Comparison of ENCODE assay signal across 9 mouse cellular contexts in the genomic region with DNA sequence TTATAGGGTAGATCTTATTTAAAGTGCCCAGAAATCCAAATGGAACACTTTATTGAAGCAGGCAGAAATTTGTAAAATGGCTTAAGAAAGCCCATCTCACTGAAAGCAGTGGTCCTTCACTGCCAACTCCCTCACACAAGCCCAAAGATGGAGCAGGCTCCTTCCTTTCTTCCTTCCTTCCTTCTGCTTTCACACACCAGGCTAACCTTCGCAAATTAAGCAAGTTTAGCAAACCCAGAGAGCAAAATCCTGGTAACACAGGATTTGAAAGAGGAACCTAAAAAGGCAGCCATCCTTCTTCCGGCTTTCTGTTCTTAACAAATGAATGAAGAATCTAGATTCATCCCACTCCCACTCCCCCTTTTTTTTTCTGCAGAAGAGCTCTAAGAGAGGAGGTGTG.
DNase-seq lines count a peak whose midpoint lies in the region; ATAC-seq and TF ChIP-seq lines count a peak whose summit lies in the region.
"Had no signal": no experiment of that assay in that cellular context is flagged by ENCODE, and none has a peak within 500 bp of the region (broad histone marks: within the 10 kb centered on the region; RNA-seq: fewer than 3 reads in every experiment).

No protein-coding gene starts in this region.

- no peak overlapping the region for H3K4me3 ChIP-seq in heart, embryonic 11.5 days (ENCODE audit: low read depth, low read length)
- H3K4me3 ChIP-seq in midbrain, embryonic 11.5 days (ENCODE audit: low read depth, low read length) = no peak overlapping the region
- H3K4me3 ChIP-seq in midbrain, embryonic 10.5 days = no peak overlapping the region
- H3K4me3 ChIP-seq in stomach, postnatal 0 days (ENCODE audit: low read depth, low read length) = no peak overlapping the region
- no peak overlapping the region for H3K4me3 ChIP-seq in gastrocnemius, adult 2 months
- H3K4me3 ChIP-seq: liver, embryonic 15.5 days had no signal

- 61% methylated on average over 2 of the region's 2 CpGs for WGBS in heart, embryonic 11.5 days (ENCODE audit: insufficient replicate concordance)
- WGBS in midbrain, embryonic 11.5 days = 60% methylated on average over 2 of the region's 2 CpGs
- WGBS in midbrain, embryonic 10.5 days = 60% methylated on average over 2 of the region's 2 CpGs
- 54% methylated on average over 2 of the region's 2 CpGs for WGBS in stomach, postnatal 0 days

- H3K9me3 ChIP-seq in heart, embryonic 11.5 days (replicated peaks; ENCODE audit: control insufficient read depth, low read length) = no peaks in the 10 kb centered on the region
- H3K9me3 ChIP-seq in midbrain, embryonic 11.5 days (ENCODE audit: control insufficient read depth, low read length) = no peaks in the 10 kb centered on the region
- H3K9me3 ChIP-seq in midbrain, embryonic 10.5 days (replicated peaks) = no peaks in the 10 kb centered on the region
- H3K9me3 ChIP-seq in stomach, postnatal 0 days (ENCODE audit: control insufficient read depth, low read length) = no peaks in the 10 kb centered on the region
- H3K9me3 ChIP-seq: liver, embryonic 15.5 days had no signal

- no peak for DNase-seq in heart, postnatal 14 days
- no peak for DNase-seq in midbrain, embryonic 11.5 days (ENCODE audit: low spot score, missing footprints)
- no peak for DNase-seq in midbrain, embryonic 10.5 days (ENCODE audit: low spot score)
- DNase-seq in stomach, postnatal 0 days (ENCODE audit: low spot score) = no peak
- no peak for DNase-seq in cerebellum, adult 8-10 months
- DNase-seq in gastrocnemius, adult 2 months = no peak

- H3K4me2 ChIP-seq in heart, embryonic 11.5 days = no peak overlapping the region
- peak overlapping the region; percentile 90; the same call in 1 of the 2 replicates for H3K4me2 ChIP-seq in midbrain, embryonic 11.5 days
- peak overlapping the region; percentile 85 for H3K4me2 ChIP-seq in stomach, postnatal 0 days (replicated peaks; ENCODE audit: low read depth)

- H3K4me1 ChIP-seq in heart, embryonic 11.5 days (ENCODE audit: control insufficient read depth, insufficient read depth, low read length) = peaks cover 42% of the 10 kb centered on the region
- H3K4me1 ChIP-seq in midbrain, embryonic 11.5 days (ENCODE audit: control insufficient read depth, insufficient read depth, low read length) = peaks cover 4% of the 10 kb centered on the region; the same call in 1 of the 2 replicates
- H3K4me1 ChIP-seq in midbrain, embryonic 10.5 days = peaks cover 27% of the 10 kb centered on the region
- no peaks in the 10 kb centered on the region for H3K4me1 ChIP-seq in stomach, postnatal 0 days (replicated peaks; ENCODE audit: control insufficient read depth, insufficient read depth)

- peaks cover 10% of the 10 kb centered on the region for H3K27me3 ChIP-seq in heart, embryonic 11.5 days (ENCODE audit: control insufficient read depth, insufficient read depth, low read length)
- H3K27me3 ChIP-seq in midbrain, embryonic 11.5 days (ENCODE audit: control insufficient read depth, insufficient read depth, low read length) = peaks cover 24% of the 10 kb centered on the region
- H3K27me3 ChIP-seq in midbrain, embryonic 10.5 days (ENCODE audit: low read depth, poor library complexity, severe bottlenecking) = peaks cover 51% of the 10 kb centered on the region
- H3K27me3 ChIP-seq in stomach, postnatal 0 days (ENCODE audit: control insufficient read depth, insufficient read depth, low read length) = no peaks in the 10 kb centered on the region

- no peak for ATAC-seq in heart, embryonic 11.5 days (replicated peaks; ENCODE audit: insufficient number of reproducible peaks, low FRiP score, low TSS enrichment)
- no peak for ATAC-seq in midbrain, embryonic 11.5 days (ENCODE audit: low FRiP score)
- ATAC-seq in megakaryocyte, adult 5-6 weeks (ENCODE audit: poor library complexity, severe bottlenecking) = peak; percentile 45
- ATAC-seq in stomach, postnatal 0 days (ENCODE audit: low FRiP score, low TSS enrichment) = no peak

- intact Hi-C loops in heart, postnatal 14 days (cut with DNase I) = loop anchor here (10.0 kb wide), 2 partner anchors 117 to 193 kb away; no protein-coding TSS in a partner anchor
- intact Hi-C loops in gastrocnemius, adult 2 months (cut with DNase I) = loop anchor here (10.0 kb wide), 3 partner anchors 117 to 473 kb away; no protein-coding TSS in a partner anchor

- TF ChIP-seq EP300 in stomach, postnatal 0 days (optimal IDR thresholded peaks at IDR 0.05) = no peak

- H3K36me3 ChIP-seq in heart, embryonic 11.5 days (ENCODE audit: control insufficient read depth, insufficient read depth, low read length) = no peaks in the 10 kb centered on the region
- H3K36me3 ChIP-seq in midbrain, embryonic 11.5 days (ENCODE audit: control insufficient read depth, insufficient read depth, low read length) = no peaks in the 10 kb centered on the region
- H3K36me3 ChIP-seq in midbrain, embryonic 10.5 days = no peaks in the 10 kb centered on the region
- H3K36me3 ChIP-seq in stomach, postnatal 0 days (ENCODE audit: control insufficient read depth, insufficient read depth, low read length) = no peaks in the 10 kb centered on the region
- H3K36me3 ChIP-seq: liver, embryonic 15.5 days had no signal

- no peak for TF ChIP-seq CTCF in stomach, postnatal 0 days (IDR thresholded peaks at IDR 0.05; ENCODE audit: low read depth)
- TF ChIP-seq CTCF in gastrocnemius, adult 2 months (IDR thresholded peaks at IDR 0.05) = no peak

- H3K27ac ChIP-seq in heart, embryonic 11.5 days (ENCODE audit: low read depth, low read length) = peak overlapping the region; percentile 17; the same call in 1 of the 2 replicates
- H3K27ac ChIP-seq in midbrain, embryonic 11.5 days (ENCODE audit: low read depth, low read length) = no peak overlapping the region
- H3K27ac ChIP-seq in midbrain, embryonic 10.5 days (replicated peaks) = no peak overlapping the region
- H3K27ac ChIP-seq in stomach, postnatal 0 days (replicated peaks) = no peak overlapping the region
- H3K27ac ChIP-seq in gastrocnemius, adult 2 months = no peak overlapping the region
- H3K27ac ChIP-seq: liver, embryonic 15.5 days had no signal

- H3K9ac ChIP-seq in heart, embryonic 11.5 days (ENCODE audit: low read depth, low read length) = no peak overlapping the region
- no peak overlapping the region for H3K9ac ChIP-seq in midbrain, embryonic 11.5 days (ENCODE audit: low read length)
- no peak overlapping the region for H3K9ac ChIP-seq in stomach, postnatal 0 days (ENCODE audit: low read length)
- H3K9ac ChIP-seq: liver, embryonic 15.5 days had no signal
